Mouse (Mus musculus) forebrain, embryonic 12.5 days (tissue): Measurements from ENCODE around the gene Prps1l3. TPM values are rescaled to one million over a fixed set of nuclear protein-coding genes. Genes with fewer than 3 reads are reported as not detected.
"Not testable (repeated sequence)": the region's sequence is repeated elsewhere in the genome, so short reads cannot be mapped to it uniquely, and the experiment has no call there.

Experiments
- ATAC-seq: fragments of 200-750 bp; cut with Nextera tagmentation; 2 replicates; pipeline ENCODE4 v1.8.0; 2017; ENCODE audit warnings: moderate TSS enrichment; ENCODE audit not compliant: low FRiP score
- H3K27ac ChIP-seq: fragments of 300-500 bp; sonication (generic); 2 replicates; pipeline ENCODE4 v1.5.1; 2016; ENCODE audit warnings: mild to moderate bottlenecking
- H3K27me3 ChIP-seq: fragments of 300-500 bp; sonication (generic); 2 replicates; pipeline ENCODE4 v1.6.1; 2016; ENCODE audit warnings: mild to moderate bottlenecking
- H3K36me3 ChIP-seq: fragments of 300-500 bp; sonication (generic); replicated peaks from 2 replicates; pipeline ENCODE4 v1.6.1; 2016; ENCODE audit warnings: mild to moderate bottlenecking
- H3K4me1 ChIP-seq: fragments of 300-500 bp; sonication (generic); 2 replicates; pipeline ENCODE4 v1.6.1; 2016
- H3K4me2 ChIP-seq: fragments of 300-500 bp; sonication (generic); 2 replicates; pipeline ENCODE4 v1.6.1; 2016; ENCODE audit warnings: mild to moderate bottlenecking, moderate library complexity
- H3K4me3 ChIP-seq: fragments of 300-500 bp; sonication (generic); replicated peaks from 2 replicates; pipeline ENCODE4 v1.5.1; 2016; ENCODE audit warnings: mild to moderate bottlenecking
- H3K9ac ChIP-seq: fragments of 300-500 bp; sonication (generic); 2 replicates; pipeline ENCODE4 v1.6.1; 2016; ENCODE audit warnings: mild to moderate bottlenecking
- H3K9me3 ChIP-seq: fragments of 300-500 bp; sonication (generic); 2 replicates; pipeline ENCODE4 v1.6.1; 2016
- WGBS: fragments of 180-500 bp; shearing (Covaris S2); methylation state at CpG from one replicate; pipeline ENCODE4 v1.1.7; 2016; 5-methylcytosine and 5-hydroxymethylcytosine counted together
- polyA plus RNA-seq: library from polyadenylated mRNA; unstranded; fragments of >200 nt; fragmentation: Nextera tagmentation; extraction: Ambion mirVana; gene quantifications from 2 replicates; pipeline ENCODE4 v1.2.1, GENCODE M21; 2016

Gene Prps1l3
- polyA plus RNA-seq, 1 experiment from 2014 or later: 65.3 TPM

GRCm38 (mm10) chr12:57201901-57202300 lies 28.3 kb upstream of the Prps1l3 start:
- ATAC-seq: no peak
- H3K4me1 ChIP-seq: peaks cover 4% of the 10 kb centered on the region; the same call in 1 of the 2 replicates
- WGBS: 92% methylated on average over 3 of the region's 3 CpGs
- no peak overlapping the region for H3K9ac ChIP-seq
- H3K4me3 ChIP-seq: no peak overlapping the region
- peaks cover 16% of the 10 kb centered on the region for H3K27me3 ChIP-seq
- no peaks in the 10 kb centered on the region for H3K9me3 ChIP-seq
- no peak overlapping the region for H3K27ac ChIP-seq
- no peak overlapping the region for H3K4me2 ChIP-seq
- no peaks in the 10 kb centered on the region for H3K36me3 ChIP-seq

GRCm38 (mm10) chr12:57204276-57204851 lies 25.8 kb upstream of the Prps1l3 start:
- no peaks in the 10 kb centered on the region for H3K36me3 ChIP-seq
- no peak overlapping the region for H3K9ac ChIP-seq
- no peak for ATAC-seq
- no peak overlapping the region for H3K27ac ChIP-seq
- no peaks in the 10 kb centered on the region for H3K27me3 ChIP-seq
- no peak overlapping the region for H3K4me2 ChIP-seq
- H3K9me3 ChIP-seq: no peaks in the 10 kb centered on the region
- 86% methylated on average over 4 of the region's 4 CpGs for WGBS
- H3K4me1 ChIP-seq: no peaks in the 10 kb centered on the region
- no peak overlapping the region for H3K4me3 ChIP-seq

GRCm38 (mm10) chr12:57211353-57212311 lies 18.6 kb upstream of the Prps1l3 start:
- Histone ChIP-seq H3K9ac (peak overlapping the region; percentile 53), H3K4me1 (peaks cover 7% of the 10 kb centered on the region; the same call in 1 of the 2 replicates), H3K9me3 (no peaks in the 10 kb centered on the region), H3K27ac (peak overlapping the region; percentile 56; the same call in 1 of the 2 replicates), H3K36me3 (no peaks in the 10 kb centered on the region), H3K4me3 (peak overlapping the region; percentile 46), H3K27me3 (no peaks in the 10 kb centered on the region), H3K4me2 (peak overlapping the region; percentile 80)
- whole genome bisulfite sequencing: 10% methylated on average over 30 of the region's 30 CpGs
- ATAC-seq: peak; percentile 77

GRCm38 (mm10) chr12:57212463-57212862 lies 17.7 kb upstream of the Prps1l3 start:
- H3K4me1 ChIP-seq, H3K9me3 ChIP-seq, H3K36me3 ChIP-seq, H3K27me3 ChIP-seq, H3K27ac ChIP-seq, H3K4me2 ChIP-seq, H3K4me3 ChIP-seq, H3K9ac ChIP-seq: not testable (repeated sequence)
- 77% methylated on average over 5 of the region's 5 CpGs for WGBS
- peak; percentile 53; the same call in 1 of the 2 replicates for ATAC-seq

GRCm38 (mm10) chr12:57226411-57226810 lies 3.8 kb upstream of the Prps1l3 start:
- H3K9me3 ChIP-seq: no peaks in the 10 kb centered on the region
- H3K4me1 ChIP-seq: peaks cover 5% of the 10 kb centered on the region; the same call in 1 of the 2 replicates
- no peak overlapping the region for H3K27ac ChIP-seq
- no peaks in the 10 kb centered on the region for H3K27me3 ChIP-seq
- no peak for ATAC-seq
- no peaks in the 10 kb centered on the region for H3K36me3 ChIP-seq
- no peak overlapping the region for H3K9ac ChIP-seq
- 86% methylated on average over 9 of the region's 9 CpGs for WGBS
- H3K4me2 ChIP-seq: no peak overlapping the region
- no peak overlapping the region for H3K4me3 ChIP-seq

- 91% methylated on average over 4 of the region's 8 CpGs for WGBS
- Histone ChIP-seq H3K27ac (no peak overlapping the region), H3K36me3 (no peaks in the 10 kb centered on the region), H3K27me3 (no peaks in the 10 kb centered on the region), H3K4me3 (no peak overlapping the region), H3K9me3 (no peaks in the 10 kb centered on the region), H3K9ac (no peak overlapping the region), H3K4me1 (peaks cover 7% of the 10 kb centered on the region; the same call in 1 of the 2 replicates), H3K4me2 (no peak overlapping the region)
- no peak for ATAC-seq
These were observed 2.4 kb upstream of the Prps1l3 start for GRCm38 (mm10) chr12:57227776-57228175.

- peak overlapping the region; percentile 63 for H3K4me2 ChIP-seq
- H3K9me3 ChIP-seq: no peaks in the 10 kb centered on the region
- 0 out of 2 replicates have a peak, but pooled peaks cover 2% of the 10 kb centered on the region for H3K36me3 ChIP-seq
- peak overlapping the region; percentile 53 for H3K4me3 ChIP-seq
- WGBS: 43% methylated on average over 4 of the region's 4 CpGs
- H3K27me3 ChIP-seq: no peaks in the 10 kb centered on the region
- H3K4me1 ChIP-seq: peaks cover 7% of the 10 kb centered on the region; the same call in 1 of the 2 replicates
- ATAC-seq: peak; percentile 2; the same call in 1 of the 2 replicates
- H3K9ac ChIP-seq: peak overlapping the region; percentile 68; the same call in 1 of the 2 replicates
- H3K27ac ChIP-seq: peak overlapping the region; percentile 72
These were observed 509 bp upstream of the Prps1l3 start for GRCm38 (mm10) chr12:57229703-57230102.

- ATAC-seq: peak; percentile 1; the same call in 1 of the 2 replicates
- Histone ChIP-seq H3K4me2 (peak overlapping the region; percentile 63), H3K9ac (peak overlapping the region; percentile 68), H3K4me3 (peak overlapping the region; percentile 53), H3K4me1 (peaks cover 7% of the 10 kb centered on the region; the same call in 1 of the 2 replicates), H3K36me3 (0 out of 2 replicates have a peak, but pooled peaks cover 5% of the 10 kb centered on the region), H3K9me3 (no peaks in the 10 kb centered on the region), H3K27ac (no peak overlapping the region), H3K27me3 (no peaks in the 10 kb centered on the region)
- 78% methylated on average over 14 of the region's 14 CpGs for WGBS
These were observed 1.1 kb downstream of the Prps1l3 start for GRCm38 (mm10) chr12:57231085-57231875.

GRCm38 (mm10) chr12:57233386-57233785 lies 3.2 kb downstream of the Prps1l3 start:
- no peaks in the 10 kb centered on the region for H3K27me3 ChIP-seq
- H3K4me2 ChIP-seq: no peak overlapping the region
- H3K27ac ChIP-seq: no peak overlapping the region
- no peak for ATAC-seq
- peaks cover 8% of the 10 kb centered on the region for H3K36me3 ChIP-seq
- no peak overlapping the region for H3K4me3 ChIP-seq
- 82% methylated on average over 5 of the region's 5 CpGs for WGBS
- H3K4me1 ChIP-seq: peaks cover 7% of the 10 kb centered on the region; the same call in 1 of the 2 replicates
- H3K9ac ChIP-seq: no peak overlapping the region
- H3K9me3 ChIP-seq: no peaks in the 10 kb centered on the region

GRCm38 (mm10) chr12:57243671-57244495 lies 13.7 kb downstream of the Prps1l3 start:
- Histone ChIP-seq H3K27ac (no peak overlapping the region), H3K9ac (no peak overlapping the region), H3K9me3 (no peaks in the 10 kb centered on the region), H3K4me1 (no peaks in the 10 kb centered on the region), H3K36me3 (peaks cover 27% of the 10 kb centered on the region), H3K4me2 (no peak overlapping the region), H3K4me3 (no peak overlapping the region), H3K27me3 (no peaks in the 10 kb centered on the region)
- no peak for ATAC-seq
- 83% methylated on average over 5 of the region's 5 CpGs for WGBS

GRCm38 (mm10) chr12:57258572-57258971 lies 28.4 kb downstream of the Prps1l3 start:
- ATAC-seq: no peak
- Histone ChIP-seq H3K4me3 (no peak overlapping the region), H3K9me3 (no peaks in the 10 kb centered on the region), H3K36me3 (no peaks in the 10 kb centered on the region), H3K4me1 (no peaks in the 10 kb centered on the region), H3K4me2 (no peak overlapping the region), H3K27me3 (no peaks in the 10 kb centered on the region), H3K9ac (no peak overlapping the region), H3K27ac (no peak overlapping the region)
- WGBS: 53% methylated on average over 2 of the region's 2 CpGs
